In the genomic region with DNA sequence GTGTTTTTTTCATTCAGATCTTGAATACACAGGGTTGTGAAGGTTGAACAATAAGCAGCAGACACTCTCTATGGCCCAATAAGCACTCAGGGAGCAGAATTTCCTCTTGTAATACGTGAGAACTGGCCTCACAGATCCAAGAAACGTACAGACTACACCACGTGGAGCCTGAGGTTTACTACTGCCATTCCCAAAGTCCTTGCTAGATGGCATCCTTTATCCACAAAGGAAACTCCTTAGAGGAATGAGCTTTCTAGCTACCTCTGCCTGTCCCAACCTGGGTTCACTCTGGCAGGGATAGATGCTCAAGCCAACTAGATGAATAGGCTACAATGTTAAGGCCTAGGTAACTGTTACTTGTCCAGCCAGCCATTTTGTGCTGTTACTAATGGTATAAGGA, we compare ENCODE assay signal across 9 mouse cellular contexts. TPM values are rescaled to one million over a fixed set of nuclear protein-coding genes. Genes with fewer than 3 reads are reported as not detected.
DNase-seq lines count a peak whose midpoint lies in the region; ATAC-seq and TF ChIP-seq lines count a peak whose summit lies in the region.
"Had no signal": no experiment of that assay in that cellular context is flagged by ENCODE, and none has a peak within 500 bp of the region (broad histone marks: within the 10 kb centered on the region; RNA-seq: fewer than 3 reads in every experiment).

No protein-coding gene starts in this region.

- no peak overlapping the region for H3K4me3 ChIP-seq in heart, embryonic 12.5 days
- H3K4me3 ChIP-seq in C2C12 (ENCODE audit: insufficient read depth, poor library complexity, severe bottlenecking): no peak overlapping the region
- no peak overlapping the region for H3K4me3 ChIP-seq in kidney, adult 2 months (ENCODE audit: insufficient read depth, low read depth, low read length)
- H3K4me3 ChIP-seq: neural tube, embryonic 13.5 days had no signal

- no peak overlapping the region for H3K9ac ChIP-seq in heart, embryonic 12.5 days
- H3K9ac ChIP-seq: neural tube, embryonic 13.5 days had no signal

- H3K79me2 ChIP-seq in C2C12 (ENCODE audit: control insufficient read depth, insufficient read depth): no peaks in the 10 kb centered on the region

- no peaks in the 10 kb centered on the region for H3K36me3 ChIP-seq in heart, embryonic 12.5 days
- no peaks in the 10 kb centered on the region for H3K36me3 ChIP-seq in C2C12 (ENCODE audit: control insufficient read depth, insufficient read depth)
- H3K36me3 ChIP-seq in kidney, adult 2 months (ENCODE audit: control insufficient read depth, insufficient read depth, low read length): no peaks in the 10 kb centered on the region
- H3K36me3 ChIP-seq: neural tube, embryonic 13.5 days had no signal

- TF ChIP-seq POLR2A in kidney, adult 2 months (IDR thresholded peaks at IDR 0.05; ENCODE audit: low read depth, low read length): no peak

- WGBS in heart, embryonic 12.5 days: 4% methylated on average over 3 of the region's 3 CpGs
- WGBS in kidney, adult 2 months: 4% methylated on average over 3 of the region's 3 CpGs

- ATAC-seq in heart, embryonic 12.5 days (ENCODE audit: insufficient number of reproducible peaks, low FRiP score): no peak
- no peak for ATAC-seq in monocyte, adult 5-6 weeks (replicated peaks; ENCODE audit: insufficient number of reproducible peaks, low FRiP score, low TSS enrichment, poor library complexity, severe bottlenecking)

- peak; percentile 85 for DNase-seq in heart, adult 11 months
- DNase-seq in brain, adult 2 months (ENCODE audit: low read depth, low spot score): peak; percentile 82
- DNase-seq in kidney, adult 2 months: peak; percentile 70
- DNase-seq in lung, postnatal 14 days: peak; percentile 57
- no peak for DNase-seq in gastrocnemius, postnatal 4 days (ENCODE audit: low spot score in 2 of 2)

- no peak for TF ChIP-seq CTCF in C2C12 (IDR thresholded peaks at IDR 0.05; ENCODE audit: control insufficient read depth, insufficient read depth, insufficient read length)
- peak; percentile 61 for TF ChIP-seq CTCF in kidney, adult 2 months (conservative IDR thresholded peaks at IDR 0.05; ENCODE audit: insufficient read depth, insufficient read length, low read depth, low read length)

- no peaks in the 10 kb centered on the region for H3K9me3 ChIP-seq in heart, embryonic 12.5 days (replicated peaks)
- H3K9me3 ChIP-seq: neural tube, embryonic 13.5 days had no signal

- no peak overlapping the region for H3ac ChIP-seq in C2C12 (ENCODE audit: control insufficient read depth, insufficient read length, low read depth)

- H3K27me3 ChIP-seq in heart, embryonic 12.5 days (replicated peaks): no peaks in the 10 kb centered on the region
- no peaks in the 10 kb centered on the region for H3K27me3 ChIP-seq in C2C12 (ENCODE audit: control insufficient read depth, insufficient read depth, insufficient read length)
- H3K27me3 ChIP-seq in kidney, adult 2 months (replicated peaks; ENCODE audit: control insufficient read depth, insufficient read depth, low read length): no peaks in the 10 kb centered on the region
- H3K27me3 ChIP-seq: neural tube, embryonic 13.5 days had no signal

- H3K27ac ChIP-seq in heart, embryonic 12.5 days (ENCODE audit: poor library complexity, severe bottlenecking): no peak overlapping the region
- H3K27ac ChIP-seq in kidney, adult 2 months (ENCODE audit: insufficient read depth, low read depth, low read length): no peak overlapping the region
- H3K27ac ChIP-seq: neural tube, embryonic 13.5 days had no signal

- H3K4me1 ChIP-seq in heart, embryonic 12.5 days (replicated peaks): no peaks in the 10 kb centered on the region
- no peaks in the 10 kb centered on the region for H3K4me1 ChIP-seq in kidney, adult 2 months (ENCODE audit: control insufficient read depth, insufficient read depth, low read length)
- H3K4me1 ChIP-seq: neural tube, embryonic 13.5 days had no signal

- no peaks in the 10 kb centered on the region for H3K79me3 ChIP-seq in C2C12 (ENCODE audit: low read depth)

- no peak overlapping the region for H3K4me2 ChIP-seq in heart, embryonic 12.5 days
- H3K4me2 ChIP-seq: neural tube, embryonic 13.5 days had no signal

TF ChIP-seq in C2C12, 6 proteins besides CTCF, POLR2A, EP300 and RAD21:
- no peak for TF ChIP-seq MYOG (IDR thresholded peaks at IDR 0.05; ENCODE audit: control insufficient read depth, extremely low read depth, insufficient read length)
- peak; percentile 37 for TF ChIP-seq USF1 (IDR thresholded peaks at IDR 0.05; ENCODE audit: low read depth)

RNA-seq across cellular contexts. Expression of a gene that starts 6.4 kb away (rescaled TPM):
- 4.7 and 5.1 TPM in 2 replicates for polyA plus RNA-seq in heart, embryonic 12.5 days (2016; fragmentation: Nextera tagmentation; extraction: Ambion mirVana)
- 1.1 TPM for polyA plus RNA-seq in C2C12 (2012; fragmentation: generic; extraction: Trizol)
- polyA plus RNA-seq in kidney, adult 2 months (2012; rRNA removed): 2.5 and 2.8 TPM in 2 replicates
- total RNA-seq in gastrocnemius, postnatal 4 days (2021): 10 to 100 TPM; 12.9 to 16.0 TPM
- total RNA-seq in monocyte, adult 5-6 weeks (2017): 78.4 to 91.2 TPM (median 81.3 TPM) in 3 replicates

RNA-seq across cellular contexts. Expression of a gene that starts 8.8 kb away (rescaled TPM):
- 176 TPM in 2 replicates for polyA plus RNA-seq in heart, embryonic 12.5 days (2016; fragmentation: Nextera tagmentation; extraction: Ambion mirVana)
- 83.1 TPM for polyA plus RNA-seq in C2C12 (2012; fragmentation: generic; extraction: Trizol)
- 354 and 364 TPM in 2 replicates for polyA plus RNA-seq in kidney, adult 2 months (2012; rRNA removed)
- 100 to 1,000 TPM; 109 to 115 TPM for total RNA-seq in gastrocnemius, postnatal 4 days (2021)
- 36.3 to 46.6 TPM (median 37.6 TPM) in 3 replicates for total RNA-seq in monocyte, adult 5-6 weeks (2017)

RNA-seq across cellular contexts. Expression of a gene that starts 21.9 kb away (rescaled TPM):
- polyA plus RNA-seq in heart, embryonic 12.5 days (2016; fragmentation: Nextera tagmentation; extraction: Ambion mirVana): 7.2 and 7.4 TPM in 2 replicates
- 1.8 TPM for polyA plus RNA-seq in C2C12 (2012; fragmentation: generic; extraction: Trizol)
- 2.6 and 3.6 TPM in 2 replicates for polyA plus RNA-seq in kidney, adult 2 months (2012; rRNA removed)
- 1 to 10 TPM; 4.2 to 6.2 TPM for total RNA-seq in gastrocnemius, postnatal 4 days (2021)
- total RNA-seq in monocyte, adult 5-6 weeks (2017): 0.86 to 2.1 TPM (median 1.3 TPM) in 3 replicates

Comparison
In these comparisons a context has a peak if more than half of its experiments do, and no peak if none do; other contexts are left out.
1. DNase-seq: peak in heart, adult 11 months (single experiment), brain, adult 2 months (single experiment), kidney, adult 2 months (single experiment) and lung, postnatal 14 days (single experiment); none in gastrocnemius, postnatal 4 days (0 of 2).